ENCODE assay signal across 7 mouse cellular contexts in the genomic region with DNA sequence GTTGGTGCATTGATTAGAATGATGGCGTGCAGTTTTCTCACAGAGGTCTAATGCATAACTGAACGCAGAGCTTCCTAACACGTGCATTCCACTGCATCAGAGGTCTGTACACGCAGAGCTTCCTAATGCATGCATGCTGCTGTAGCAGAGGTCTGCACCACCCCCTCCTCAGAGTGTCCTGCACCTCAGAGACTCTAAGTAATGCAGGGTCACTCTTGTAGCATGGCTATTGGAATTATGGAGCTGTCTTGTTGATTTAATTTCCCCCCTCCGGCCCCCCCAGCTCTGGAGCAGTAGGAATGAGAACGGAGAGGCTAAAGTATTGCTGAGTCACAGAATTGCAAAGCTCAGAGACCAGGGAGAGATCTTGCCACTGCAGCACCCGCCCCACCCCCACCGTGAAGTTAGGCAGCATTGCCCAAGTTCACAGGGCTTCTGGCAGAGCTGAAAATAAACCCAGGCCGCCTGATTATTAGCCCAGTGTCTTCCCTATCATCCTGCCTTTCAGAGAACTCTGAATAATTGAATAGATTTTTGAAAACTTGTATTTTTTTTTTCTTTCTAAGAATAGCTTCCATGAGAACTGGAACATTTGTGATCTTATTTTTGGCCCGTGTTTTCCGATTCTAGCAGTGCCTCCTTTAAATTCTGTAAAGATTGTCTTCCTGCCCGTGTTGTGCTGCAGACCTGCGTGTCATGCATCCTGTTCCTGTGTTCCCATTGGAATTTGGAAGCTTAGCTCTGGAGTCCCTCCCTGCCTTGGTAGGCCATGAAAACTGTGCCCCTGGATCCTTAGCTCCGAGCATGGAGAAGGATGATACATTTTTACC. TPM values are rescaled to one million over a fixed set of nuclear protein-coding genes. Genes with fewer than 3 reads are reported as not detected.
DNase-seq lines count a peak whose midpoint lies in the region; ATAC-seq lines count a peak whose summit lies in the region.

No protein-coding gene starts in this region.

- no peaks in the 10 kb centered on the region for H3K9me3 ChIP-seq in embryonic facial prominence, embryonic 15.5 days (replicated peaks)
- H3K9me3 ChIP-seq in heart, embryonic 12.5 days (replicated peaks) = no peaks in the 10 kb centered on the region
- H3K9me3 ChIP-seq in kidney, embryonic 15.5 days (replicated peaks) = no peaks in the 10 kb centered on the region
- H3K9me3 ChIP-seq in lung, embryonic 16.5 days (ENCODE audit: control insufficient read depth, low read length) = no peaks in the 10 kb centered on the region

- H3K9ac ChIP-seq in embryonic facial prominence, embryonic 15.5 days = no peak overlapping the region
- H3K9ac ChIP-seq in heart, embryonic 12.5 days = peak overlapping the region; percentile 61
- no peak overlapping the region for H3K9ac ChIP-seq in kidney, embryonic 15.5 days
- peak overlapping the region; percentile 34; the same call in 1 of the 2 replicates for H3K9ac ChIP-seq in lung, embryonic 16.5 days (ENCODE audit: low read length)

- peak overlapping the region; percentile 67 for H3K27ac ChIP-seq in embryonic facial prominence, embryonic 15.5 days (replicated peaks)
- H3K27ac ChIP-seq in heart, embryonic 12.5 days (ENCODE audit: poor library complexity, severe bottlenecking) = peak overlapping the region; percentile 89
- H3K27ac ChIP-seq in kidney, embryonic 15.5 days = peak overlapping the region; percentile 75
- peak overlapping the region; percentile 78 for H3K27ac ChIP-seq in lung, embryonic 16.5 days (ENCODE audit: low read length)

- no peak for ATAC-seq in embryonic facial prominence, embryonic 15.5 days (ENCODE audit: insufficient number of reproducible peaks, low FRiP score, low TSS enrichment, low read depth)
- ATAC-seq in heart, embryonic 12.5 days (ENCODE audit: insufficient number of reproducible peaks, low FRiP score) = peak; percentile 71
- peak; percentile 71 for ATAC-seq in kidney, embryonic 15.5 days (replicated peaks; ENCODE audit: low FRiP score)
- peak; percentile 50; the same call in 1 of the 2 replicates for ATAC-seq in lung, embryonic 16.5 days (ENCODE audit: low read depth)

- H3K4me1 ChIP-seq in embryonic facial prominence, embryonic 15.5 days = peaks cover 28% of the 10 kb centered on the region
- peaks cover 59% of the 10 kb centered on the region for H3K4me1 ChIP-seq in heart, embryonic 12.5 days (replicated peaks)
- peaks cover 41% of the 10 kb centered on the region for H3K4me1 ChIP-seq in kidney, embryonic 15.5 days
- peaks cover 45% of the 10 kb centered on the region for H3K4me1 ChIP-seq in lung, embryonic 16.5 days (replicated peaks; ENCODE audit: control insufficient read depth, insufficient read depth, low read length)

- H3K27me3 ChIP-seq in embryonic facial prominence, embryonic 15.5 days = no peaks in the 10 kb centered on the region
- H3K27me3 ChIP-seq in heart, embryonic 12.5 days (replicated peaks) = no peaks in the 10 kb centered on the region
- no peaks in the 10 kb centered on the region for H3K27me3 ChIP-seq in kidney, embryonic 15.5 days
- no peaks in the 10 kb centered on the region for H3K27me3 ChIP-seq in lung, embryonic 16.5 days (ENCODE audit: control insufficient read depth, insufficient read depth, low read depth, low read length)

- no peak overlapping the region for H3K4me3 ChIP-seq in embryonic facial prominence, embryonic 15.5 days (replicated peaks)
- peak overlapping the region; percentile 26 for H3K4me3 ChIP-seq in heart, embryonic 12.5 days
- H3K4me3 ChIP-seq in kidney, embryonic 15.5 days (replicated peaks) = 0 out of 2 replicates have a peak overlapping the region, but pooled peaks have one; percentile 1
- H3K4me3 ChIP-seq in lung, embryonic 16.5 days (ENCODE audit: low read length) = no peak overlapping the region

- peak overlapping the region; percentile 34; the same call in 1 of the 2 replicates for H3K4me2 ChIP-seq in embryonic facial prominence, embryonic 15.5 days (replicated peaks)
- H3K4me2 ChIP-seq in heart, embryonic 12.5 days = peak overlapping the region; percentile 68
- H3K4me2 ChIP-seq in kidney, embryonic 15.5 days = peak overlapping the region; percentile 44
- peak overlapping the region; percentile 19 for H3K4me2 ChIP-seq in lung, embryonic 16.5 days (ENCODE audit: low read depth, low read length)

- DNase-seq in MEL-GATA-1-ER (ENCODE audit: extremely low read depth, low read depth) = peak; percentile 69
- DNase-seq in adrenal gland, adult 8-10 months = peak; percentile 64
- peak; percentile 64 for DNase-seq in retina, postnatal 1 day

- 9% methylated on average over 14 of the region's 14 CpGs for WGBS in embryonic facial prominence, embryonic 15.5 days
- 9% methylated on average over 14 of the region's 14 CpGs for WGBS in heart, embryonic 12.5 days
- WGBS in kidney, embryonic 15.5 days = 16% methylated on average over 14 of the region's 14 CpGs
- 11% methylated on average over 14 of the region's 14 CpGs for WGBS in lung, embryonic 16.5 days

- no peaks in the 10 kb centered on the region for H3K36me3 ChIP-seq in embryonic facial prominence, embryonic 15.5 days
- H3K36me3 ChIP-seq in heart, embryonic 12.5 days = no peaks in the 10 kb centered on the region
- H3K36me3 ChIP-seq in kidney, embryonic 15.5 days = no peaks in the 10 kb centered on the region
- no peaks in the 10 kb centered on the region for H3K36me3 ChIP-seq in lung, embryonic 16.5 days (ENCODE audit: control insufficient read depth, insufficient read depth, low read length)

RNA-seq across cellular contexts. Expression of gene Sort1, which starts 12.6 kb away (rescaled TPM):
- 10 to 100 TPM; 25.9 to 67.1 (median 40.9) TPM for total RNA-seq in adrenal gland, adult 8-10 months (2022)
- polyA plus RNA-seq in embryonic facial prominence, embryonic 15.5 days (2015; fragmentation: Nextera tagmentation; extraction: Ambion mirVana) = 13.4 and 13.9 TPM in 2 replicates
- 31.9 and 32.4 TPM in 2 replicates for polyA plus RNA-seq in heart, embryonic 12.5 days (2016; fragmentation: Nextera tagmentation; extraction: Ambion mirVana)
- polyA plus RNA-seq in kidney, embryonic 15.5 days (2015; fragmentation: Nextera tagmentation; extraction: Ambion mirVana) = 12.1 and 13.1 TPM in 2 replicates
- 13.7 and 14.3 TPM in 2 replicates for polyA plus RNA-seq in lung, embryonic 16.5 days (2015; fragmentation: Nextera tagmentation; extraction: Ambion mirVana)

RNA-seq across cellular contexts. Expression of gene Psma5, which starts 39.7 kb away (rescaled TPM):
- total RNA-seq in adrenal gland, adult 8-10 months (2022) = 10 to 100 TPM; 85.1 to 96.1 (median 89.0) TPM
- polyA plus RNA-seq in embryonic facial prominence, embryonic 15.5 days (2015; fragmentation: Nextera tagmentation; extraction: Ambion mirVana) = 263 and 265 TPM in 2 replicates
- polyA plus RNA-seq in heart, embryonic 12.5 days (2016; fragmentation: Nextera tagmentation; extraction: Ambion mirVana) = 193 and 194 TPM in 2 replicates
- polyA plus RNA-seq in kidney, embryonic 15.5 days (2015; fragmentation: Nextera tagmentation; extraction: Ambion mirVana) = 296 and 312 TPM in 2 replicates
- 254 and 275 TPM in 2 replicates for polyA plus RNA-seq in lung, embryonic 16.5 days (2015; fragmentation: Nextera tagmentation; extraction: Ambion mirVana)

Comparison
In these comparisons a context has a peak if more than half of its experiments do, and no peak if none do; other contexts are left out.
1. H3K4me3 ChIP-seq: peak in heart, embryonic 12.5 days (single experiment) and kidney, embryonic 15.5 days (single experiment); none in embryonic facial prominence, embryonic 15.5 days (single experiment) and lung, embryonic 16.5 days (single experiment).
2. H3K9ac ChIP-seq: peak in heart, embryonic 12.5 days (single experiment) and lung, embryonic 16.5 days (single experiment); none in embryonic facial prominence, embryonic 15.5 days (single experiment) and kidney, embryonic 15.5 days (single experiment).
3. Peak in every context shown above with its lines, with median percentiles within 50 percentile points of each other: DNase-seq, H3K27ac ChIP-seq and H3K4me2 ChIP-seq.